Mouse (Mus musculus) inflammation-experienced regulatory T-cells (primary cell): ENCODE data around the gene Prss29. TPM values are rescaled to one million over a fixed set of nuclear protein-coding genes. Genes with fewer than 3 reads are reported as not detected.

Source experiments
- polyA plus RNA-seq, 2 experiments: library from polyadenylated mRNA; unstranded; fragments of 100-300 nt; shearing (Covaris generic); gene quantifications; one replicate each; pipeline ENCODE4 v1.2.1; 2017

The Prss29 gene
- not detected for polyA plus RNA-seq

DNA sequence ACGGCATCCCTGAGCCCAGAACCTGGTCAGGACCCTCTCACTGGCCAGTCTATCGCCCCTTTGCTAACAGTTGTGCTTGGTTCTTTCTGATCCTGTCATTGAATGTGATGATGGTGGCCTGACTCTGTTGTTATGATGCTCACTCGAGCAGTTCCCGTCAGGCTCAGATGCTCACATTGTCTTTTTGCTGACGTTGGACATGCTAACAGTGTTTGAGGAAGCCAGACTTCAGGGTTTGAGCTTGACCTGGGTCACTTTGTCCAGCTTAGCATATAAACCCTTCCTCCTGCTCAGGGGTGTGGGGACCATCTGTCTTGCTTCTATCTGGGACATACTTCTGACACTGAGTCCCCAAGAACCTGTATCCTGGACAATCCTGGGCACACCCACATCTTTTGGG, at the start of gene Prss29:
Prss29 (plus strand) TSS at position 301 of the 400 bp plus-strand sequence.

GRCm38 (mm10) chr17:25274571-25275346, 43.7 kb upstream of the Prss29 start, which contains the start of gene Ube2i:
Ube2i (minus strand) TSS chr17:25274622.

DNA sequence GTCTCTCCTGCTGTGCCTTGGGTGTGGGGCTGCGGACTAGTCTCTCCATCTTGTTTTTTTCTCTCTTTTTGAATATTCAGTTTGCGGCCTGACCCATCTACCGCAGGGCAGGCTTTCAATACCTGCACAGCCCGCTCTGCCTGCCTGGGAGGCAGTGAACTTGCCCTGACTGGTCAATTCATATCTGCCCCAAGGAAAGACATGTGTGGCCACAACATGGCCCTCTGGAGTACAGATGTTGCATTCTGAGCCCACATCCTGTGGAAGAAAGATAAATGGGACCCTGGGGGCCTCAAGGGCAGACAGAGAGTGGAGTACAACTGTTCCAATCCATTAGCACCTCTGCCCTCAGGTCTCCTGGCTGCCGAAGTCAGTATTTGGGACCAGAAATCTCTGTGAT, 20.4 kb upstream of the Prss29 start, which contains the start of gene Prss34:
Prss34 (plus strand) TSS at position 301 of the 400 bp plus-strand sequence.

DNA sequence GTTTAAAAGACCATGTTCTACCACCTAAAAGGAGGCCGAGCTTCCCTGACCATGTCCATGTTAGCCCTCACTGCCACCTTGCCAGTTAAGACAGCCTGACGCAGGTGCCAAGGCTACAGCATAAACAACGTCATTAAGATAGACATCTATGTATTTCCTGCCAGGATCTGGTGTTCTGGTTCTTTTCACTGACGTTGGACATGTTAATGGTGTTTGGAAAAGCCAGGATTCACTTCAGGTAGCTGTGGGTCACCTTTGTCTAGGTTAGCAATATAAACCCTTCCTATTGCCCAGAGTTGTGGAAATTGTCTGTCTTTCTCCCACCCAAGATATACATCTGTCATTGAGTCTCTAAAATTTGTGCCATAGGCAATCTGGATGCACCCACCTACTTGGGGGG, 10.1 kb upstream of the Prss29 start, which contains the start of gene Prss28:
Prss28 (plus strand) TSS at position 301 of the 400 bp plus-strand sequence.

DNA sequence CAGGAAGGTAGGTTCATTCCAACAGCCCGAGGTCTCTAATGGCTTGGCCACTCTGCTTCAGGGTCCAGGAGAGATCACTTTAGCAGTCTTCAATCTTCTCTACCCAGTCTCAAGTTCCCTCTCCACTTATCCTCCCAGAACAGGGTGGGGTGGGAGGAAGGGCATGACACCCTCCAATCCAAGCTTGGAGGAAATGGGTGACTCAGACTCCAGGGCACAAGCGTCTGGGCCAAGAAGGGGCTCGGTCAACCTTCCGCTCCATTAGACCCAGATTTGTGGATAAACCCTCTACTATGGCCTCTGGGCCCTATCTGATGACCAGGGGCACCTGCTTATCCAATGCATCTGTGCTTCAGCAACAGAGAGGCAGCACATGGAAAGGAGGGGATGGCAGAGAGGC, 27.0 kb downstream of the Prss29 start, which contains the start of gene Tpsab1:
Tpsab1 (minus strand) TSS at position 101 of the 400 bp plus-strand sequence.

DNA sequence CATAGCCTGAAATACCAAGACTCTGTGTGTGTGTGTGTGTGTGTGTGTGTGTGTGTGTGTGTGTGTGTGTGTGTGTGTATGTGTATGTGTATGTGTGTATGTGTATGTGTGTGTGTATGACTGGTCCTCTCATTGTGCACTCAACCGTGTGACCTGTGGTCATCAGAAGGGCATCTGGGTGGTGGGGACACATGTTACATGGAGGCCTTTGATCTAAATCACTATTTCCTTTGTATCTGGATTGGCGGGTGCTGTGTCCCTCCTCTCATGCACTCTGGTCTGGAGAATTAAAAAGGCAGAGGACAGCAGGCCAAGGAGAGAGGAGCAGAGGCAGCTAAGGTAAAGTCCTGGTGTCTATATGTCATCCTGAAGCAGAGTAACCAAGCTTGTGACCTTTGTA, 47.6 kb downstream of the Prss29 start, which contains the start of gene Tpsb2:
Tpsb2 (plus strand) TSS at position 301 of the 400 bp plus-strand sequence.

DNA sequence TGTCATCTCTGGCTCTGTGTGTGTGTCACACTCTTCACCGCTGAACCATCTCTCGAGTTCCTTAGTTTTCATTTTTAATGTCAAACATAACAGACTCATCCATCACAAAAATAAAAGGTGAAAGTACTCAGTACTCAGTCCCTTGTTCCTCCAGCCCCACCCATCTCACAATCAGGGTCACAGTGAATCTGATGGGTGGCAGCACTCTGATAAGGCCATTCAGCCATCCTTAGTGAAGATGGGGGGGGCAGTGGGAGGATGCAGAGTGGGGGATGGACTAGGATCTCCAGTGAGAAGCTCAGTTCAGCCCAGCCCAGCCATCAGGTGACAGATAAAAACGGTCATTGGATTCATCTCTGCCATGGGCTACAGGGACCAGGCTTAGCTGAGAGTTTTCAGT, 50.5 kb downstream of the Prss29 start, which contains the start of gene Tpsg1:
Tpsg1 (plus strand) TSS at position 301 of the 400 bp plus-strand sequence.

Other genes starting within 250 kb of the Prss29 start
- 1 to 10 TPM; 1.6 to 1.7 TPM for gene Tmem204, start 235.1 kb upstream of the Prss29 start, polyA plus RNA-seq
- 10 to 100 TPM; 27.2 to 36.5 TPM for gene Telo2, start 202.7 kb upstream of the Prss29 start, polyA plus RNA-seq
- gene Ptx4, start 197.9 kb upstream of the Prss29 start, polyA plus RNA-seq = 1 to 10 TPM in 1 of 2 experiments, not detected in 1; 3.6 TPM
- 10 to 100 TPM; 32.2 to 36.1 TPM for gene Clcn7, start 185.3 kb upstream of the Prss29 start, polyA plus RNA-seq
- under 1 TPM in 1 of 2 experiments, not detected in 1; 0.47 TPM for gene Ccdc154, start 156.2 kb upstream of the Prss29 start, polyA plus RNA-seq
- not detected for gene Gm38655, start 143.2 kb upstream of the Prss29 start, polyA plus RNA-seq
- gene BC003965, start 134.1 kb upstream of the Prss29 start, polyA plus RNA-seq = 10 to 100 TPM; 27.3 to 34.1 TPM
- 10 to 100 TPM; 40.2 to 46.5 TPM for gene Unkl, start 130.3 kb upstream of the Prss29 start, polyA plus RNA-seq
- gene Gnptg, start 78.5 kb upstream of the Prss29 start, polyA plus RNA-seq = 100 to 1,000 TPM in 1 of 2 experiments, 10 to 100 TPM in 1; 92.8 to 106 TPM
- 10 to 100 TPM; 45.7 to 51.8 TPM for gene Tsr3, start 78.5 kb upstream of the Prss29 start, polyA plus RNA-seq
- gene Baiap3, start 62.3 kb upstream of the Prss29 start, polyA plus RNA-seq = 10 to 100 TPM; 18.0 to 45.5 TPM
- 100 to 1,000 TPM; 561 to 579 TPM for gene Ube2i, start 44.0 kb upstream of the Prss29 start, polyA plus RNA-seq
- 1 to 10 TPM in 1 of 2 experiments, under 1 TPM in 1; 0.13 to 2.9 TPM for gene Prss34, start 20.3 kb upstream of the Prss29 start, polyA plus RNA-seq
- not detected for gene Prss28, start 10.0 kb upstream of the Prss29 start, polyA plus RNA-seq
- 1 to 10 TPM in 1 of 2 experiments, under 1 TPM in 1; 0.33 to 5.1 TPM for gene Tpsab1, start 26.9 kb downstream of the Prss29 start, polyA plus RNA-seq
- gene Tpsb2, start 47.7 kb downstream of the Prss29 start, polyA plus RNA-seq = not detected
- not detected for gene Tpsg1, start 50.6 kb downstream of the Prss29 start, polyA plus RNA-seq
- gene Cacna1h, start 115.1 kb downstream of the Prss29 start, polyA plus RNA-seq = under 1 TPM in 1 of 2 experiments, not detected in 1; 0.12 TPM
- gene Tekt4, start 136.0 kb downstream of the Prss29 start, polyA plus RNA-seq = not detected
- not detected for gene Sstr5, start 178.6 kb downstream of the Prss29 start, polyA plus RNA-seq